Mouse (Mus musculus): Measurements from ENCODE around the gene Mrnip.
"Not testable (repeated sequence)": the region's sequence is repeated elsewhere in the genome, so short reads cannot be mapped to it uniquely, and the experiment has no call there.

Gene Mrnip

DNA sequence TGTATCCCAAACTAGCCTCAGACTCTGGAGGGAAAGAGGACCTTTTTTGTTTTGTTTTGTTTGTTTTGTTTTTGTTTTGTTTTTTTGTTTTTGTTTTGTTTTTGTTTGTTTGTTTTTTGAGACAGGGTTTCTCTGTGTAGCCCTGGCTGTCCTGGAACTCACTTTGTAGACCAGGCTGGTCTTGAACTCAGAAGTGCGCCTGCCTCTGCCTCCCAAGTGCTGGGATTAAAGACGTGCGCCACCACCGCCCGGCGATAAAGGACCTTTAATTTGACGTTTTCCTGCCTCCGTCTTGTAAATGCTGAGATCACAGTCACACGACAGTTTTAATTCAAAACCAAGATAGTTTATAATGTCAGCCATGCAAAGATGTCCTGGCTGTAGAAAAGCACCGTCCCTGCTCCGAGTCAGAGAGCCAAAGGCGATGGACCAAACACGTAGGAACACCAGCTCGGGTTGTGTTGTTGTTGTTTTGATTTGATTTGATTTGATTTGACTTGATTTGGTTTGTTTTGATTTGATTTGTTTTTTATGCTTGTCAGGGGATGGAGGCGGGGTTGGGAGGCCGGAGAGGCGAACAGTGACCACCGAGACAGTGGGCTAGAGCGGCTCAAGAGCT, at the start of gene Mrnip:
Gene Mrnip, plus strand, starts transcription at position 334 of the 619 bp plus-strand sequence.
- not testable (repeated sequence) for DNase-seq

- no peak for DNase-seq
Measured at GRCm38 (mm10) chr11:50127781-50128180, 46.5 kb upstream of the Mrnip start.

DNA sequence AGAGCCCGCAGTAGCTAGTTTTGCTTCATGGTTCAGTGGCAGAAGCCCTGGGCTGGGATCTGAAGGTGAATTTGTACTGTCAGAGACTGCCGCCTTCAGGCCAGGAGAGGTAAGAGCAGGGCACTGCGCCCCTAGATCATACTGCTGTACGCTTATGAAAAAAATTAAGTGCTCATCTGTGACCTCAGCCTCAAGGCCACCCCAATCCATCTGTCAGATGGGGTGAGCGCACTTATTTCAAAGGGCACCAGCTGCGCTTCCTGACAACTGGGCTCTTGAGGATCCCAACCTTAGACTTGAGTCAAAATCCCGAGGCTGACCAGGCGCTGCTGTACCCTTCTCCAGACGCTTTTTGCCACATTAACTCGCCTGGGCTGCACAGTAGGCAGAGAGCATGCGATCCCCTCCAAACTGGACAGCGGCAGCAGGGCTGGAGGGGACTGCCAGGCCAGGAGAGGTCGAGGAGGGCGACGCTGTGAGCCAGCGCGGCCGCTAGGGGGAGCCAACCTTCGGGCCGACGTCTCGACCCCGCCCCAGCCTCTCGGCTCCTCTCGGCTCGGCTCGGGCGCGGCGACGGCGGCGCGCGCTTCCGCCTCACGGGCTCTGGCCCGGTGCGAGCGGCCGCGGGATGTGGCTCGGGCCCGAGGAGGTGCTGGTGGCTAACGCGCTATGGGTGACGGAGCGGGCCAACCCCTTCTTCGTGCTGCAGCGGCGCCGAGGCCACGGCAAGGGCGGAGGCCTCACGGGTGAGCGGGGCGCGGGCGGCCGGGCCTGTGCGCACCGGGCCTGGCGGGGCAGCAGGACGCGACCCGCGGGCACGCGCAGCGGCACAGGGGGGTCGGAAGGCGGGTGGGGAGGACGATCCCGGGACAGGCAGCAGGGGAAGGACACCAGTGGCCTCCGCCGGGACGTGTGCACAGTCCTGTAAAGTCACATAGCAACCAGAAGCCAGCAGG, 43.2 kb upstream of the Mrnip start, which contains the start of gene Tbc1d9b:
Gene Tbc1d9b, plus strand, starts transcription at position 586 of the 956 bp plus-strand sequence.
- DNase-seq, result peak; percentile 93 to 95

GRCm38 (mm10) chr11:50131801-50132201, 42.4 kb upstream of the Mrnip start:
- DNase-seq, result no peak

DNA sequence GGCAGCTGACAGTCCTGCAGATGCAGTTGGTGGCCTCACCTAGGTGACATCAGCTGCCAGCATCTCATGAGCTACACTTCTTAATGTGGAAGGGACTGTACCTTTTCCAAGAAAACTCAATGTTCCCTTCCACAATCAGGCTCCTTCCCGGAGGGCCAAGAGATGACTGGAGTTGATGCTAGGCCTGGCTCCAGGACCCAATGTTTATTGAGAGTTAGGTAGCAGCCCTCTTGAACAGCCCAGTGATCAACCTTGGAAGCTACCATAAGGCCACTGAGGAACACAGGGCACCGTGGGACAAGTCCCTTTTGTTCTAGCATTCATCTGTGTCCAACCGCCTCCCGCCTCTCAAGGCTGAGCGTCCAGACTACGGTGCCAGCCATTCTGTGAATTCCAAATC, 42.0 kb upstream of the Mrnip start:
- DNase-seq, result no peak

DNA sequence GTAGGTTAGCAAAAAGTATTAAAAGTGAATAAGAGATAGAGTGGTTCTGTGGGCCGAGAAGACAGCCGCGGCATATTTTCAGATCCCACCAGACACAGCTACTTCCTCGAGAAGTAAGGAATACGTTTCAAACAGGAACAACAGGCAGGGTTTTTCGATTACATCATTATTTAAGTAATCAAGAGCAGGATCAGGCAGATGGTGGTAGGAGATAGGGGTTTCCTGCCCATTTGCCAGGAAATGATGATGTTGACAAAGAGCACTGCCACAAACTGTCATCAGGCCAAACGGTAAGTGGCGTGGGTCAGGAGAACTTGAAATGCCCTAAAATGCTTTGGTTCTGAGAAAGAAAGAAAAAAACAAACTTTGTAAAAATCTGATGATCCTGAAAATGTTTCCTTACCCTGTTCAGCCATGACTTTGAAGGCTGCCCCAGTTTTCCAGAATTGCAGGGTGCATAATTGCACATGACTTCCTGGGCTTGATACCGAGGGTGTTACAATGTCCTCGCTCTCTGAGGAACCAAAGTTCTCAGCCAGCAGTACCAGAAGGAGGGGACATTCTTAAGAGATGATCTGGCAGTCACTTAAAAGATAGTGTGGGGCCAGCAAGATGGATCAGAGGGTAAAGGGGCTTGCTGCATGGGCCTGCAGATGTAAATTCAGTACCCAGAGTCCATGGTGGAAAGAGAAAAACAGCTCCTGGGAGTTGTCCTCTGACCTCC, 39.9 kb upstream of the Mrnip start:
- peak in 1 of 2 experiments; percentile 44 for DNase-seq

- DNase-seq, result no peak
Measured at GRCm38 (mm10) chr11:50138206-50138822, 35.9 kb upstream of the Mrnip start.

DNA sequence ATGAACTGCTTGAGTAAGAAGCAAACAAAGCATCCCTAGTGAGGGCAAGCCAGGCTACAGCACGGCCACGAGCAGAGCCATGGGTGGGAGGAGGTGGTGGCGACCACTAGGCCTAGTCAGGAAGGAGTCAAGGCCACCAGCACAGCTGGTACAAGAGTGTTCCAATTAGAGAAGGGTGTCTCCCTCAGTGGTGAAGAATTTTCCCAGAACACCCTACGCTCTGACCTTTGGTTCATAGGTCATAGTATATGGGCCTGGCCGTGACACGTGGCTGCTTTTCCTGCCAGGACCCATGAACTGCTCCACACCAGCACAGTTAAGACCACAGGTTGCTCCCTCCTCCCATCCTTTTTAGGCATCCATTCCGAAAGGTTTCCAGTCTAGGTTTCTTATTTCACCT, 34.7 kb upstream of the Mrnip start:
- DNase-seq, result no peak

- DNase-seq, result no peak
Measured at GRCm38 (mm10) chr11:50145529-50145928, 28.7 kb upstream of the Mrnip start.

GRCm38 (mm10) chr11:50146121-50146520, 28.1 kb upstream of the Mrnip start:
- no peak for DNase-seq

DNA sequence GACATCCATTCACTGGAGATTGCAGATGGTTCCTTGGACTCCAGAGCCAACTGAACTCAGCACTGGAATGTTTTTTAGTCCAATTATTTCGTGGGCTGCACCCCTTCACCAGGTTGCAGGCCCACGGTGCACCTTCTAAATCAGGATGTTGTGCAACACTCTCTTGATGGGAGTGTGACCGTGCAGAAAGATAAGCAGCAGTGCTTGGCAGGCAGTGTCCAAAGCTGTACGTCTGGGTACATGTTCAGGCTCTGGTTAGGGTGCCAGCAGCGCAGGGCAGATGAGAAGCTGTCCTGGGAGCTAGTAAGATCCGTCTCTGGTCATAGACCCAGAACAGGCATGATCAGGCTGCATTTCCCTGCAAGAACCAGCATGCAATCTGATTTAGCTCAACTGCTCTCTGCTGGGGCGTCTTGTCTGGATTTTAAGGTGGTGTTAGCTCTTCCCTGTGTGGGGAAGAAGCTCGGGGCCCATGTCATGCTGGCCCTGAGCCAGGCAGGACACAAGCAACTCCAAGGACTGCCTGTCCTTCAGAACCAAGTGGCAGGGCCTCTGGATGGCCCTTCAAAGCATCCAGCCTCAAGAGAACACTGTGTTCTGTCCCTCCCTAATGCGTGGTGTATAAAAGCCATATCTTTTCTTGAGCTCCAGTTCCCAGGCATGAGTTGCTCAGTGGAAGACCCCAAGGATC, 26.8 kb upstream of the Mrnip start:
- no peak for DNase-seq

DNA sequence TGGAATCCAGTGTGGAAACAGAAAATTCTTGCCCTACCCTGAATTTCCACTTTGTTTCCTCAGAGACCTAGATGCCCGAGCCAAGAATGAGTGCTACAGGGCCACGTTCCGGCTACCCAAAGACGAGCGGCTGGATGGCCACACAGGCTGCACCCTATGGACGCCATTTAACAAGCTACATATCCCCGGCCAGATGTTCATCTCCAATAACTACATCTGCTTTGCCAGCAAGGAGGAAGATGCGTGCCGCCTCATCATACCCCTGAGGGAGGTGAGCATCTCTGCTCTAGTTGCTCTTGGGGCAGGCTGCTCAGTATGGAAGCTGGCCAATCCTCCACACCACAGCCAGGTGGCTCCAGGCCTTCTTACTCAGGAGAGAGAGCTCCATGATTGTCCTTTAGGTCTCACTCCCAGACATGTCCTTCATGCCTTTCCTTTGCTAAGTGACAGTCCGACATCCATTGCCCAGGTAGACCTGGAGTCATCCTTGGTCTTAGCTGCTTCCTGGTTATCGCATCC, 26.2 kb upstream of the Mrnip start:
- DNase-seq, result no peak

- DNase-seq, result peak; percentile 56 to 81
Measured at GRCm38 (mm10) chr11:50149200-50149599, 25.0 kb upstream of the Mrnip start.

- no peak for DNase-seq
Measured at GRCm38 (mm10) chr11:50149603-50150150, 24.6 kb upstream of the Mrnip start.

DNA sequence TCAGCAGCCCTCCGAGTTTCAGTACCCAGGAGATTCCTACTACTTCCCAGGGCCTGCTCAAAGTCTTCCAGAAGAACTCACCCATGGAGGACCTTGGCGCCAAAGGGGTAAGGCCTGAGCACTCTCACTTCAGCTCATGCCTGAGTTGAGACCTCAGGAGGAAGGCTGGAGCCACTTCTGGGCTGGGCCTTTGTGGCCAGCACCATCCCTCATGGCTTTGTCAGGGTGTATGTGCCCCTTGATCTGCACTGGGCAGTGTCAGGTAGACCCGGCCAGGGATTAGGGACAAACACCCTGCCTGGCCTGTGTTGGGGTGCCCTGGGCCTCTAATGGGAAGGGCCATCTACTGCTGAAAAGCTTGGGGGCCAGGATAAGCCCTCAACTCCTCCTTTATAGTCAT, 22.9 kb upstream of the Mrnip start:
- DNase-seq, result no peak

DNA sequence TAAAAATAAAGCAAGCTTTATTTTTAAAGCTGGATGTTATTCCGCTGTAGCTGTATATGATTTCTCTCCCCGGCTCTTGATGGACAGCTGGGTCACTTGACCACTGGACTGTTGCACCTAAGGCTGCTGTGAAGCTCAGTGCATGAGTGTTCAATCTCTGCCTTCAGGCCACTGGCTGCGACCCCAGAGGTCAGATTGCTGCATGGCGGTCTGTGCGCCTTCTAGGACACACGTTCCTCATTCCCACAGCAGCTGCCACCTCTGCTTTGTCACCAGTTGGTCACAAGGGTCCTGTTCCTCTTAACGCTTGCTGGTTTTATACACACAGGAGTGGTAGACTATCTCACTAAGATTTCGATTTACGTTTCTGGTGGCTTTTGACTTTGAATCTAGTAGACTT, 20.1 kb upstream of the Mrnip start:
- DNase-seq, result peak; percentile 51 to 80

DNA sequence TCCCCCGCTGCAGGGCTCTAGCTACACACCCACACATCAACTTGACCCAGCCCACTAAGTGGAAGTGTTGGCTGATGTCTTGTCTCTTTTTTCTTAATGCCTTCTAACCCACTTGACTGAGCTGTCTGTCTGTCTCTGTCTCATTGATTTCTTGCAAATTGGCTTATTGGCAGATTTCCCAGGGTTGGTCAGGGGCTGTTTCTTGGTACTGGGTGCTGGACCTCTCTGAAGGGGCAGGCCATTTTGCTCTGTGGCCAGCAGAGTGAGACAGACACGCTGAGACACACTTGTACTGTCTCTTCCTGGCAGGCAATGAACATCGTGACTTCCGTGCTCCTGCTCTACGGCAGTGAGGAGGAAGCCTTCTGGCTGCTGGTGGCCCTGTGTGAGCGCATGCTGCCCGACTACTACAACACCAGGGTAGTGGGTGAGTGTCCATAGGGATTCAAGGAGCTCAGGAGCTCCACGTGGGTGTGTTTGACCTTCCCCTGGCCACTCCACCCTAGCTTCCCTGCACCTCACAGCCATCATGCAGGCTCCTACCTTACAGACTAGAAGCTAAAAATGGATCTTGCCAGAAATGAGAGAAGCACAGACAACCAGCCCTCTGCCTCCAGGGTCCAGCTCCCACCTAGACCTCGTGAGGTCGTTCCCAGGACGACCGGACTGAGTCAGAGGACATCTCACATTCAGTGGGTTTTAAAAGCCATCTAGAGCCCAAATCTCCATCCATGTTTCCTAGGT, 19.3 kb upstream of the Mrnip start:
- DNase-seq, result peak; percentile 45 to 77

DNA sequence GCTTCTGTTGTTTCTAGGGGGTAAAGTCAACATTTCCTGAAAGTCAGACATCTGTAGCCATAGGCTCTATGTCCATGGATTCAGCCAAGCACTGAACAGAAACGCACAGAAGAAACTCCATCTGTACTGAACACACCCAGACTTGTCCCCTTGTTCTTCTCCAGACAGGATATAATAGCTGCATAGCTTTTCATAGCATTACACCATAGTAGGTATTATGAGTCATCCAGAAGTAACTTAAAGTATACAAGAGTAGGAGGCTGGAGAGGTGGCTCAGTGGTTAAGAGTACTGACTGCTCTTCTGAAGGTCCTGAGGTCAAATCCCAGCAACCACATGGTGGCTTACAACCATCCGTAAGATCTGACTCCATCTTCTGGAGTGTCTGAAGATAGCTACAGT, 18.5 kb upstream of the Mrnip start:
- no peak for DNase-seq

DNA sequence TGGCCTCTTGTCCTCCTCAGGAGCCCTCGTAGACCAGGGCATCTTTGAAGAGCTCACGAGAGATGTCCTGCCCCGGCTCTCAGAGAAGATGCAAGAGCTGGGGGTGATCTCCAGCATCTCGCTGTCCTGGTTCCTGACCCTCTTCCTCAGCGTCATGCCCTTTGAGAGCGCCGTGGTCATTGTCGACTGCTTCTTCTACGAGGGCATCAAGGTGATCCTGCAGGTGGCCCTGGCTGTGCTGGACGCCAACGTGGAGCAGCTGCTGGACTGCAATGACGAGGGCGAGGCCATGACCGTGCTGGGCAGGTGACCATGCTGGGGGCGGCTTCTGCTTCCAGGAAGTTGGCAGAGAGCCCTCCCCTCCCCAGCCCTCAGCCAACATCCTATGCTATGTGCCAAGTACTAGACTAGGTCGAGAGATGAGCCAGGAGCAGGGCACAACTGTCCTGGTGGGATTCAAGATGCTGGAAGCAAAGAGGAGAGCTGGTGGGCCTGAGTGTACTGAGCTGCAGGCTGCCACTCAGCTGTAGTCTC, 17.5 kb upstream of the Mrnip start:
- DNase-seq, result no peak

DNA sequence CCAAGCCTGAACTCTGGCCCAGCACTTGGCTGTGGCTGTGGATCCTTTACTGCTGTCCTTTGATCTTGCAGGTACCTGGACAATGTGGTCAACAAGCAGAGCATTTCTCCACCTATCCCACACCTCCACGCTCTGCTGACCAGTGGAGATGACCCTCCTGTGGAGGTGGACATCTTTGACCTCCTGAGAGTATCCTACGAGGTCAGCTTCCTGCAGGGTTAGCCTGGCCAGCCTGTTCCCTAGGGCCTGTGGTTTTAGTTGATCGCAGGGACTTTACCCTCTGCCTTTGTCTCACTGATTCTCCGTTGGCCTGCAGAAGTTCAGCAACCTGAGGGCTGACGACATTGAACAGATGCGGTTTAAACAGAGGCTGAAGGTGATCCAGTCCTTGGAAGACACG, 15.9 kb upstream of the Mrnip start:
- DNase-seq, result no peak

GRCm38 (mm10) chr11:50159347-50159746, 14.9 kb upstream of the Mrnip start:
- no peak for DNase-seq
